Mouse (Mus musculus) olfactory bulb, adult 2 months (tissue): ENCODE measurements around the gene Cntn4.

Experiments
- CTCF ChIP-seq: fragments of 200-500 bp; IDR thresholded peaks from 2 replicates; pipeline ENCODE4 v1.5.1; 2012; ENCODE audit warnings: low read depth, mild to moderate bottlenecking, low read length, moderate library complexity; ENCODE audit not compliant: insufficient read depth
- POLR2A ChIP-seq: fragments of 200-500 bp; IDR thresholded peaks from 2 replicates; pipeline ENCODE4 v1.6.1; 2012; ENCODE audit warnings: mild to moderate bottlenecking, low read depth, low read length, moderate library complexity; ENCODE audit not compliant: insufficient read depth

GRCm38 (mm10) chr6:105835099-105835498, 157.6 kb downstream of the Cntn4 start:
- TF ChIP-seq CTCF (no peak), POLR2A (no peak)
